ENCODE assay signal across 25 mouse cellular contexts in the genomic region with DNA sequence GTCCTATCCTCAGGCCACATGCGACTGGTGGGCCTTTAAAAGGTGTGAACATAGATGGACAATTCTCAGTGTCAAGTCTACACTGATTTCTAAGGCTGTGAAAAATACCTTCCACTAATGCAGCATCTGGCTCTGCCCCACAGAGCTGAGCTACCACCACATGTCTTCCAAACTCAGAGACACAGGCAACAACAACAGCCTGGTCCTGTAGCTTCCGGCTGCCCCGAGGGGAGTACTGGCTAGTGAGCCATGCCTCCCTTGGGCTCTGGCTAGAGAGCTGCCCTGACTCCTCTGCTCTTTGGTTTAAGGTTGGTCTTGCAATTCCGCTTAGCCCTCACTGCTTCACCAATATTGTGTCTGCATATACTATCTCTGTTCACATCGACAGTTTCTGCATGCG. TPM values are rescaled to one million over a fixed set of nuclear protein-coding genes. Genes with fewer than 3 reads are reported as not detected.
DNase-seq lines count a peak whose midpoint lies in the region; ATAC-seq and TF ChIP-seq lines count a peak whose summit lies in the region.
"Had no signal": no experiment of that assay in that cellular context is flagged by ENCODE, and none has a peak within 500 bp of the region (broad histone marks: within the 10 kb centered on the region; RNA-seq: fewer than 3 reads in every experiment).

No protein-coding gene starts in this region.

- WGBS in heart, embryonic 12.5 days = 84% methylated on average over 6 of the region's 6 CpGs
- WGBS in liver, embryonic 12.5 days (ENCODE audit: insufficient replicate concordance) = 86% methylated on average over 6 of the region's 6 CpGs
- WGBS in liver, postnatal 0 days (ENCODE audit: insufficient replicate concordance) = 93% methylated on average over 6 of the region's 6 CpGs
- 91% methylated on average over 6 of the region's 6 CpGs for WGBS in liver, embryonic 15.5 days (ENCODE audit: insufficient replicate concordance)

- no peak overlapping the region for H3K9ac ChIP-seq in heart, embryonic 12.5 days
- peak overlapping the region; percentile 47 for H3K9ac ChIP-seq in liver, embryonic 12.5 days
- H3K9ac ChIP-seq in liver, postnatal 0 days (replicated peaks) = no peak overlapping the region
- H3K9ac ChIP-seq in liver, embryonic 15.5 days = no peak overlapping the region
- H3K9ac ChIP-seq: forebrain, embryonic 13.5 days; heart, embryonic 15.5 days; hindbrain, embryonic 13.5 days had no signal

- H3K36me3 ChIP-seq in heart, embryonic 12.5 days = peaks cover 10% of the 10 kb centered on the region
- peaks cover 87% of the 10 kb centered on the region for H3K36me3 ChIP-seq in liver, embryonic 12.5 days
- H3K36me3 ChIP-seq in liver, postnatal 0 days (replicated peaks; ENCODE audit: insufficient read depth, low read length) = peaks cover 30% of the 10 kb centered on the region
- peaks cover 89% of the 10 kb centered on the region for H3K36me3 ChIP-seq in liver, embryonic 15.5 days (replicated peaks)

- H3K27ac ChIP-seq in heart, embryonic 12.5 days (ENCODE audit: poor library complexity, severe bottlenecking) = no peak overlapping the region
- peak overlapping the region; percentile 83 for H3K27ac ChIP-seq in liver, embryonic 12.5 days
- H3K27ac ChIP-seq in liver, postnatal 0 days (ENCODE audit: low read depth) = no peak overlapping the region
- H3K27ac ChIP-seq in liver, embryonic 15.5 days (replicated peaks) = peak overlapping the region; percentile 74
- H3K27ac ChIP-seq: forebrain, embryonic 10.5 days; forebrain, embryonic 13.5 days; gastrocnemius, adult 2 months; hindbrain, embryonic 13.5 days had no signal

- peak; percentile 59 for DNase-seq in heart, adult 11 months
- no peak for DNase-seq in liver, postnatal 0 days
- DNase-seq: adrenal gland, postnatal 10 days; adrenal gland, postnatal 36 days; cerebellum, adult 18-20 months; cerebellum, adult 9-10 months; gastrocnemius, adult 2 months; gastrocnemius, postnatal 14 days; heart, adult 18-20 months; heart, postnatal 10 days; heart, postnatal 36 days had no signal

- no peak for TF ChIP-seq EP300 in liver, postnatal 0 days (IDR thresholded peaks at IDR 0.05; ENCODE audit: low read depth)

- ATAC-seq in heart, embryonic 12.5 days (ENCODE audit: insufficient number of reproducible peaks, low FRiP score) = no peak
- no peak for ATAC-seq in liver, embryonic 12.5 days
- no peak for ATAC-seq in liver, postnatal 0 days
- no peak for ATAC-seq in liver, embryonic 15.5 days (ENCODE audit: insufficient read depth)
- ATAC-seq in frontal cortex, adult (ENCODE audit: low TSS enrichment) = no peak
- ATAC-seq: forebrain, embryonic 13.5 days; forebrain, embryonic 16.5 days; hindbrain, embryonic 16.5 days; Patski had no signal

- H3K4me3 ChIP-seq in heart, embryonic 12.5 days = no peak overlapping the region
- no peak overlapping the region; the same call in 1 of the 2 replicates for H3K4me3 ChIP-seq in liver, embryonic 12.5 days
- no peak overlapping the region for H3K4me3 ChIP-seq in liver, postnatal 0 days (ENCODE audit: low read depth, low read length)
- no peak overlapping the region for H3K4me3 ChIP-seq in liver, embryonic 15.5 days (replicated peaks)
- H3K4me3 ChIP-seq: forebrain, embryonic 10.5 days; forebrain, embryonic 13.5 days; gastrocnemius, adult 2 months; heart, embryonic 15.5 days; hindbrain, embryonic 10.5 days; hindbrain, embryonic 13.5 days had no signal

- H3K27me3 ChIP-seq in heart, embryonic 12.5 days (replicated peaks) = no peaks in the 10 kb centered on the region
- no peaks in the 10 kb centered on the region for H3K27me3 ChIP-seq in liver, embryonic 12.5 days (replicated peaks)
- H3K27me3 ChIP-seq in liver, postnatal 0 days (ENCODE audit: insufficient read depth, low read length) = no peaks in the 10 kb centered on the region
- no peaks in the 10 kb centered on the region for H3K27me3 ChIP-seq in liver, embryonic 15.5 days
- H3K27me3 ChIP-seq: forebrain, embryonic 13.5 days; heart, embryonic 15.5 days; hindbrain, embryonic 13.5 days; Patski had no signal

- no peak overlapping the region for H3K4me2 ChIP-seq in heart, embryonic 12.5 days
- H3K4me2 ChIP-seq in liver, embryonic 12.5 days = peak overlapping the region; percentile 47
- H3K4me2 ChIP-seq in liver, postnatal 0 days (ENCODE audit: low read depth, low read length) = no peak overlapping the region
- H3K4me2 ChIP-seq in liver, embryonic 15.5 days = peak overlapping the region; percentile 36
- H3K4me2 ChIP-seq: forebrain, embryonic 13.5 days; heart, embryonic 15.5 days; hindbrain, embryonic 13.5 days had no signal

- no peak for TF ChIP-seq CTCF in liver, postnatal 0 days (IDR thresholded peaks at IDR 0.05; ENCODE audit: low read depth)

- peaks cover 46% of the 10 kb centered on the region for H3K4me1 ChIP-seq in heart, embryonic 12.5 days (replicated peaks)
- peaks cover 87% of the 10 kb centered on the region for H3K4me1 ChIP-seq in liver, embryonic 12.5 days
- peaks cover 49% of the 10 kb centered on the region for H3K4me1 ChIP-seq in liver, postnatal 0 days (ENCODE audit: insufficient read depth)
- H3K4me1 ChIP-seq in liver, embryonic 15.5 days (replicated peaks) = peaks cover 92% of the 10 kb centered on the region
- H3K4me1 ChIP-seq: forebrain, embryonic 13.5 days had no signal

- peaks cover 7% of the 10 kb centered on the region; the same call in 1 of the 2 replicates for H3K9me3 ChIP-seq in heart, embryonic 12.5 days (replicated peaks)
- peaks cover 9% of the 10 kb centered on the region; the same call in 1 of the 2 replicates for H3K9me3 ChIP-seq in liver, embryonic 12.5 days (replicated peaks)
- H3K9me3 ChIP-seq in liver, postnatal 0 days (ENCODE audit: low read length) = peaks cover 4% of the 10 kb centered on the region; the same call in 1 of the 2 replicates
- no peaks in the 10 kb centered on the region for H3K9me3 ChIP-seq in liver, embryonic 15.5 days (replicated peaks)
- H3K9me3 ChIP-seq: heart, embryonic 15.5 days had no signal

RNA-seq across cellular contexts. Expression of a gene that starts 16.3 kb away (rescaled TPM):
- polyA plus RNA-seq in heart, embryonic 12.5 days (2016; fragmentation: Nextera tagmentation; extraction: Ambion mirVana) = 24.1 and 25.1 TPM in 2 replicates
- polyA plus RNA-seq in liver, embryonic 12.5 days (2016; fragmentation: Nextera tagmentation; extraction: Ambion mirVana) = 108 and 113 TPM in 2 replicates
- polyA plus RNA-seq in liver, postnatal 0 days (2015; fragmentation: Nextera tagmentation; extraction: Ambion mirVana) = 31.0 and 32.4 TPM in 2 replicates
- 73.8 and 78.2 TPM in 2 replicates for polyA plus RNA-seq in liver, embryonic 15.5 days (2015; fragmentation: Nextera tagmentation; extraction: Ambion mirVana)

RNA-seq across cellular contexts. Expression of a gene that starts 53.2 kb away (rescaled TPM):
- 0.09 and 0.35 TPM in 2 replicates for polyA plus RNA-seq in heart, embryonic 12.5 days (2016; fragmentation: Nextera tagmentation; extraction: Ambion mirVana)
- polyA plus RNA-seq in liver, embryonic 12.5 days (2016; fragmentation: Nextera tagmentation; extraction: Ambion mirVana) = 0.97 and 1.3 TPM in 2 replicates
- 0.22 and 0.34 TPM in 2 replicates for polyA plus RNA-seq in liver, postnatal 0 days (2015; fragmentation: Nextera tagmentation; extraction: Ambion mirVana)
- 0.70 and 0.75 TPM in 2 replicates for polyA plus RNA-seq in liver, embryonic 15.5 days (2015; fragmentation: Nextera tagmentation; extraction: Ambion mirVana)
- polyA plus RNA-seq: embryonic facial prominence, embryonic 14.5 days; heart, embryonic 11.5 days; Patski had no signal

Comparison
In these comparisons a context has a peak if more than half of its experiments do, and no peak if none do; other contexts are left out.
1. H3K27ac ChIP-seq: peak in liver, embryonic 12.5 days (single experiment) and liver, embryonic 15.5 days (single experiment); none in heart, embryonic 12.5 days (single experiment) and liver, postnatal 0 days (single experiment).
2. H3K4me2 ChIP-seq: peak in liver, embryonic 12.5 days (single experiment) and liver, embryonic 15.5 days (single experiment); none in heart, embryonic 12.5 days (single experiment) and liver, postnatal 0 days (single experiment).